Mouse (Mus musculus) layer of hippocampus, postnatal 36 days (tissue): ENCODE measurements around the gene Hand1. TPM values are rescaled to one million over a fixed set of nuclear protein-coding genes. Genes with fewer than 3 reads are reported as not detected.
"Not testable (repeated sequence)": the region's sequence is repeated elsewhere in the genome, so short reads cannot be mapped to it uniquely, and the experiment has no call there.

Experiments used
- DNase-seq, 2 experiments: peaks; one replicate each; pipeline ENCODE4 v3.0.0; 2022
- total RNA-seq, 2 experiments: library from RNA; stranded (reverse); gene quantifications; 2 replicates each; pipeline ENCODE4 v1.2.3; 2021

Hand1 gene
- total RNA-seq, 2 experiments from 2014 or later, result not detected

DNA sequence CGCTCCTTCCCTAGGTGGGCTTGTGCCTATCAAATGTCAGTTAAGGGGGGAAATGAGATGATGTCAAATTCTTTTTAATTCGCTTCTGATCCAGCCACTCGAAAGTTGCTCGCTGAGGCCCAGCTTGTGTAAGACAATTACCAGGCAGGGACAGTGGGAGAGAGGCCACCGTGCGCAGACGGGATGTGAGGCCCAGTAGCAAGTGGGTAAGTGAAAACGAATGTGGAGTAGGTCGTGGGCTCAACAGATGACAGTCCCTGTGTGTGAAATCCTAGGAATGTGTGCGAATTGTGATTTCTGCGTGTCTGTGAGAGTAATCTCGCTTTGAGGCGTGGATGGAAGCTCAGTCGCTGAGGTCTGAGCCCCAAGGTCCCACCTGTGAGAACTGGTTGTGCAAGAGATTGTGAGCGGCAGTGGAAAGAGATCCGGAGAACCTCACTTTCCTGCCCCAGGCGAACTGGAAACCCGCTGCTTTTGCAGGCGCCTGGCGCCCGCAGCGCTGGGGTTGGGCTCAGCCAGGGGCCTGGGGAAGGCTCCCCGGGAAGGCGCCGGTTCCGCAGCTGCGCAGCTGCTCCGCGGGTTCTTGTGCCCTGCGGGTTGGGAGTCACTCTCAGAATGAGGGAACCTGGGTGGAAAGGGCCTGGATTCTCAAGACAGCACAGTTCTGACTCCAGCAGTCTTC lies 819 bp upstream of the Hand1 start:
- no peak for DNase-seq

- DNase-seq, result no peak
Measured at GRCm38 (mm10) chr11:57831861-57832260, 757 bp downstream of the Hand1 start.

GRCm38 (mm10) chr11:57831281-57831781 lies 1.3 kb downstream of the Hand1 start:
- DNase-seq, result no peak

- DNase-seq, result no peak
Measured at GRCm38 (mm10) chr11:57829871-57830775, 2.5 kb downstream of the Hand1 start.

GRCm38 (mm10) chr11:57828955-57829870 lies 3.4 kb downstream of the Hand1 start:
- DNase-seq, result no peak

GRCm38 (mm10) chr11:57827915-57828545 lies 4.6 kb downstream of the Hand1 start:
- no peak for DNase-seq

DNA sequence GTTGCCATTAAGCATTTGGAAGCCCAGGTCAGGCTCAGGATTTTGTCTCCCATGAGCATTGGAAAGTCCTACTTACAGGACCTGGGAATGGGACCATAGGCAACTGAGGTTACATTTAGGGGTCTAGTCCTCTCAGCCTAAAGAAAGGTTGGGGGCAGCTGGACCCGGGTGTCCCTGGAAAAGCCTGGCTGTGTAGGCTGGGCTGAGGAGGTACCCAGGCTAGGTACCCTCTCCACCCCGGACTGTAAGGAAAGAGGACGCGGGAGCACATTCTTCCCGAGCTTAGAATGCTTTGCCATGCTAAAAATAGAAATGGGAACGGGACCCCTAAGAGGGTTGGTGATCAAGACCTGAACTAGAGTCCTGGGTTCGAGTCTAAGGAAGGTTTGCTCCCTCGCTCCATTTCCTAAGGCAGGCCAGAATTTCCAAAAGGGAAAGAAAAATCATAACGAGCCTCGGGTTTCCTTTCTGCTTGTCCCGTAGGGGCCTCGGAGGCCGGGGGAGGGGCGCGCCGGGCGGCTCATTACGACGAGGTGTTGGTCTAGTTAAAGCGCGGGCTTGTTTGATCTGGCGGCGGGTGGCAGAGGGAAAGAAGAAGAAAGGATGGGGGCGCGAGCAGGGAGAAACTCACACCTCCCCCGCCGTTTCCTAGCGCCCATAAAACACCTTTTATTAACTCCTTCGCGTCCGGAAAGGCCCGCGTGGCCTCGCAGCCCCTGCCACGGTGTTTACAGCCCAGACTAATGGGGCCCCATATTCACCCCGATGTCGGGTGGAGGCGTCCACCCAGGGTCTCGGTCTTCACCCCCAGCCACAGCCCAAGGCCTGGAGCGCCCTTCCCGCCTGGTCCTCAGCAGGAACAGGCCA lies 5.3 kb downstream of the Hand1 start:
- no peak for DNase-seq

GRCm38 (mm10) chr11:57825234-57825633 lies 7.4 kb downstream of the Hand1 start:
- not testable (repeated sequence) for DNase-seq

DNA sequence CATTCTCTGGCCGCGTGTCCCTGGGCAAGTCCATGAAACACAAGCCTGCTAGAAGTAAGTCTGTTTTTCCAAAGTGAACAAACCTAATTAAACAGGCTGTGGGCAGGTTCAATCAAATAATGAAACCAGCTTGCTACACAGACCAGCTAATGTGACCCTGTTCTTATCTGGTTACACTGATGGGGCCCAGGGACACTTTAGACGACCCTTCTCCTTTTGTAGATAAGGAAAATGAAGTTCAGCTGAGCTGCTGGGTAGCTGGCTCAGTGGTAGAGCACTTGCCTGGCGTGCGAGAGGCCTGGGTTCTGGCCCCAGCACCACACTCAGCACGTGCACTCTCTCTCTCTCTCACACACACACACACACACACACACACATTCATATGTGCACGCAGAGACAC lies 8.9 kb downstream of the Hand1 start:
- no peak for DNase-seq

GRCm38 (mm10) chr11:57823159-57823558 lies 9.5 kb downstream of the Hand1 start:
- not testable (repeated sequence) for DNase-seq

GRCm38 (mm10) chr11:57819999-57820581 lies 12.5 kb downstream of the Hand1 start:
- peak; percentile 71 to 76 for DNase-seq

DNA sequence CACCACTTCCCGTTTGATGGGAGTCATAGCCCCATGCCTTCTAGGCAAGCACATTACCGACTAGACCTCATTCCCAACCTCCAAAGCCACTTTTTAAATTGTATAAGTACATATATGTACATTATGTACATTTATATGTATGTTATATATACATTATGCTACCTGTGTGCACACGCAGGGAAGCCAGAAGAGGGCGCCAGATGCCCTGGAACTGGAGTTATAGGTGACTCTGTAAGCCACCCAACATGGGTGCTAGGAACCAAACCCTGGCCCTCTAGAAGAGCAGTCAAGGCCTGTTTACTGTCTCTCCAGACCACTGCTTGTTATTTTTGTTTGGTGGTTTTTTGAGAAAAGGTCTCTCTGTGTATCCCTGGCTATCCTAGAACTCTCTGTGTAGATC lies 14.4 kb downstream of the Hand1 start:
- no peak for DNase-seq

DNA sequence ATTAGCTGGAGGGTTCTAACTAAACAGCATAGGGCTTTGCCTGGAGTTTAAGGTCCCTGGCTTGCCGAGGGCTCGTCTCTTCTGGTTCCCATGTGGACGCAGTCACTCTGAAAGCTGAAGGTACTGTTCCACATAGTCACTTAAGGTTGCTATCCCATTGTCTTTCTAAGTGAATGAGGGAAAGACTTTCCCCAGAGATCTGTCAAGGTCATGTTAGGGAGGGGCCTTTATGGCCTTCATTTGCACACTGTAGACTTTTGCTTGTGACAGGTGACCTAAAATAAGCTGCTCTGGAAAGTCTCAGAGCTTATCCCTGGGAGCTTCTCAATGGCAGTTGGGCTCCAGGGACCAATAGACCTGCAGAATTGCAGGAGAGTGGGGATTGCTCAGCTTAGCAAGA lies 19.0 kb downstream of the Hand1 start:
- no peak for DNase-seq

DNA sequence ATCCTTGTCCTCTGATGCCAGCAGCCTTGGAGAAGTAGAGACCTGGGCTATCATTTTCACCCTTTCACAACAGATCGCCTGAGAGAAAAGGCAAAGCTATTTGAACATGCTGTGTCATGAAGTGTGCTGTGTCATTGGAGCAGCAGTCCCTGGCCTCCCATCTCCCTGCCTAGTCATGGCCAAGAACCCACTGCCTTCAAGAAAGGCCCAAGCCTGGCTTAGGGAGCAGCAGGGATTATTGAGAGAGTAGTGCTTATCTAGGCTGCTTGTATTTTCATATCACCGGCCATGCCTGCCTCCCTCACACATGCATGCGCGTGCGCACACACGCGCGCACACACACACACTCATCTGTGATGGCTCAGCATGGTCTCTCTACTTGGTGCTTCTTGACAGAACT lies 20.4 kb downstream of the Hand1 start:
- no peak for DNase-seq

DNA sequence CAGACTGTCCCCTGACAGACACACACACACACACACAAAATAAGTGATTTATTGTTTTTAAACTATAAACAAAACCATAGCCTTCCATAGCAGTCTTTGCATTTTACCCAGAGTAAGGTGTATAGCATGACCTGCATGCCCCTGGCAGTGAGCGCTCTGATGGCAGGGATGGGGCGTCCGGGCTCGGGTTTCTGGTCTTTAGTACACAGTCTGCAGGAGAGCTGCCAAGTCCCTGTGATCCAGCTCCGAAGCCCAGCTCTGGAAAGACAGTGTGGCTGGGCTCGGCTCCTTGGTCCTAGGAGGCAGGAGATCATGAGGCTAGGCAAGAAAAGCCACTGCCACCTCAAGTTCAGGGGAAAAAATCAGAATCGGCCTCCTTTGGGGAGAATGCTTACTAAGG lies 21.6 kb downstream of the Hand1 start:
- DNase-seq, result no peak

DNA sequence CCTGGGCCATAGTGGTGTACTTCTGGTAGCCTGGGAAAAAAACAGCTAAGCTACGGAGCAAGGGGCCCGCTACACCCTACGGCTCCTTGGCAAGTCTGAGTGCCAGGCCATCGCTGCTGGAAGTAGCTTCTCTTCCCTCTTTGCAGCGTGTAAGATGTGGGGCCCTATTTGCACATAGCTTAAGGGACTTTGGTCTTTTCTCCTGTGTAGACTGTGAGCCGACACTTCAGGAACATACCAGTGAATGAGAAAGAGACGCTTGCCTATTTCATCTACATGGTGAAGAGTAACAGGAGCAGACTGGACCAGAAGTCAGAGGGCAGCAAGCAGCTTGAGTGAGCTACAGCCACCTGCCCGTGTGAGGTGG lies 22.9 kb downstream of the Hand1 start:
- DNase-seq, result no peak

DNA sequence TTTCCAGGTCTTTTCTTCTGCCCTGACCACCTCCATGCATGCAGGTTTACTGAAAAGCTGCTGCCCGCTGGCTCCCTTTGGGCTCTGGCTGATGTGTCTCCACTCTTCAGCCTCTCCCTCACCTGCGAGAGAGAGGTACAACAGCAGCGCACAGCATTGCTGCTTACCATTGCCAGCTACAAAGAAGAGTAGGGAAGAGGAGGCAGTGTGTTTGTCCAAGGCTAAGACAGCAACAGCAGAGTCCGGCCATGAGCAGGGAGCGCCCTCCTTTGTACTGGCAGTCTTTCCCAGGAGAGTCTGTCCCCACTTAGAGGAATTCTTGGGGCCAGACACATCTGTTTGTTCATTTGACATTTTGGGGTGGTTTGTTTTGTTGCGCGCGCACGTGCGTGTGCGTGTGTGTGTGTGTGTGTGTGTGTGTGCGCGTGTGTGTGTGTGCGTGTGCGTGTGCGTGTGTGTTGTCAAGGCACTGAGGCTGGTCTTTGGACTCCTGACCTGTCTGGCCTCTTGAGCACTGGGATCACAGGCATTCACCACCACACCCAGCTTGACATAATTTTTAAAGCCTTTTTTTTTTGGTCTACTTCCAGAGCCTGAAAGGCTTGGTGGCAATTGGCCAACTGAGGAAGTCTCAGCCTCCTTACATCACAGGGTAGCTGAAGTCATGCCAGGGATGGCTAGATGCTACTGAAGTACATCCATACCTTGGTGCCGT lies 23.4 kb downstream of the Hand1 start:
- DNase-seq, result no peak

DNA sequence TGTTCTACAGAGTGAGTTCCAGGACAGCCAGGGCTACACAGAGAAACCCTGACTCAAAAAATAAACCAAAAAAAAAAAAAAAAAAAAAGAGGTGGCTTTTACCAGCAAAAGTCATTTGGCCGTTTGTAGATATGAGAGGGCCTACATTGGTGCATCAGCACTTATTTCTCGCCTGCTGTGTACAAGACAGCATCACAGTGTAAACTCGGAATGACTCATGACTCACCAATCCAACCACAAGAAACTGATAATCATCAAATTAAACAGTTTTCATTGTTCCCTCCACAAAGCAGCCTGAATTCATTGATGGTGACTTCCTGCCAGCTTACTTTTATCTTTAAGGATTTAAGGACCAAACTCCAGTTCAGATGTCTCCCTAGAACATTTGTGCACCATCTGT lies 27.6 kb downstream of the Hand1 start:
- DNase-seq, result no peak

- peak in 1 of 2 experiments; percentile 22 for DNase-seq
Measured at GRCm38 (mm10) chr11:57802511-57802870, 30.1 kb downstream of the Hand1 start.
